In genomic region chr1:31058861-31059351, GRCm38 (mm10) we compare ENCODE assay signal across 15 mouse cellular contexts.
DNase-seq lines count a peak whose midpoint lies in the region; ATAC-seq and TF ChIP-seq lines count a peak whose summit lies in the region.
"Had no signal": no experiment of that assay in that cellular context is flagged by ENCODE, and none has a peak within 500 bp of the region (broad histone marks: within the 10 kb centered on the region; RNA-seq: fewer than 3 reads in every experiment).

No protein-coding gene starts in this region.

- H3K79me2 ChIP-seq in myocyte (ENCODE audit: control insufficient read depth, insufficient read depth): no peaks in the 10 kb centered on the region

- H3K27ac ChIP-seq in hindbrain, embryonic 14.5 days: no peak overlapping the region
- no peak overlapping the region for H3K27ac ChIP-seq in hindbrain, embryonic 12.5 days
- H3K27ac ChIP-seq in midbrain, embryonic 14.5 days (replicated peaks; ENCODE audit: low read depth, low read length): no peak overlapping the region
- no peak overlapping the region for H3K27ac ChIP-seq in midbrain, embryonic 10.5 days (replicated peaks)
- H3K27ac ChIP-seq in brown adipose tissue, adult 24 weeks (replicated peaks; ENCODE audit: low read depth, low read length): peak overlapping the region; percentile 94
- H3K27ac ChIP-seq: forebrain, embryonic 12.5 days; liver, embryonic 15.5 days had no signal

- H3K4me2 ChIP-seq in hindbrain, embryonic 14.5 days (replicated peaks): no peak overlapping the region
- H3K4me2 ChIP-seq in hindbrain, embryonic 12.5 days (replicated peaks): no peak overlapping the region
- no peak overlapping the region for H3K4me2 ChIP-seq in midbrain, embryonic 14.5 days (ENCODE audit: low read length)
- H3K4me2 ChIP-seq in myocyte (ENCODE audit: low read depth): peak overlapping the region; percentile 51
- H3K4me2 ChIP-seq: forebrain, embryonic 12.5 days; liver, embryonic 15.5 days had no signal

- no peak for DNase-seq in hindbrain, embryonic 14.5 days (ENCODE audit: low spot score)
- peak; percentile 3 for DNase-seq in midbrain, embryonic 14.5 days
- DNase-seq in midbrain, embryonic 10.5 days (ENCODE audit: low spot score): no peak
- no peak for DNase-seq in layer of hippocampus, adult 18-20 months (ENCODE audit: low spot score in 2 of 2)
- DNase-seq in heart, postnatal 10 days: no peak
- DNase-seq: cerebellum, adult 8-10 months; gastrocnemius, postnatal 14 days; thymus, postnatal 25 days had no signal

- H3K4me1 ChIP-seq in hindbrain, embryonic 14.5 days (replicated peaks; ENCODE audit: control insufficient read depth, insufficient read depth, low read length): no peaks in the 10 kb centered on the region
- H3K4me1 ChIP-seq in hindbrain, embryonic 12.5 days: no peaks in the 10 kb centered on the region
- H3K4me1 ChIP-seq in midbrain, embryonic 14.5 days (ENCODE audit: control insufficient read depth, insufficient read depth, low read length): no peaks in the 10 kb centered on the region
- no peaks in the 10 kb centered on the region for H3K4me1 ChIP-seq in midbrain, embryonic 10.5 days
- H3K4me1 ChIP-seq in brown adipose tissue, adult 24 weeks (ENCODE audit: control insufficient read depth, insufficient read depth, insufficient read length, low read length): 0 out of 2 replicates have a peak, but pooled peaks cover 2% of the 10 kb centered on the region
- H3K4me1 ChIP-seq: forebrain, embryonic 12.5 days; liver, embryonic 15.5 days; megakaryocyte, embryonic 14.5 days had no signal

- no peaks in the 10 kb centered on the region for H3K27me3 ChIP-seq in hindbrain, embryonic 14.5 days (ENCODE audit: control insufficient read depth, insufficient read depth, low read length)
- H3K27me3 ChIP-seq in hindbrain, embryonic 12.5 days: no peaks in the 10 kb centered on the region
- H3K27me3 ChIP-seq in midbrain, embryonic 14.5 days (ENCODE audit: control insufficient read depth, insufficient read depth, low read length): no peaks in the 10 kb centered on the region
- H3K27me3 ChIP-seq in midbrain, embryonic 10.5 days (ENCODE audit: low read depth, poor library complexity, severe bottlenecking): no peaks in the 10 kb centered on the region
- no peaks in the 10 kb centered on the region for H3K27me3 ChIP-seq in myocyte (ENCODE audit: control insufficient read depth, insufficient read depth, insufficient read length)
- H3K27me3 ChIP-seq: forebrain, embryonic 12.5 days; liver, embryonic 15.5 days; megakaryocyte, embryonic 14.5 days had no signal

- intact Hi-C loops in heart, postnatal 10 days (cut with DNase I): no loop called here

- H3K9ac ChIP-seq in hindbrain, embryonic 14.5 days: no peak overlapping the region
- H3K9ac ChIP-seq in hindbrain, embryonic 12.5 days: no peak overlapping the region
- H3K9ac ChIP-seq in midbrain, embryonic 14.5 days (replicated peaks; ENCODE audit: low read length): no peak overlapping the region
- H3K9ac ChIP-seq: forebrain, embryonic 12.5 days; liver, embryonic 15.5 days had no signal

- WGBS in hindbrain, embryonic 14.5 days: 63% methylated on average over 2 of the region's 2 CpGs
- WGBS in hindbrain, embryonic 12.5 days: 86% methylated on average over 2 of the region's 2 CpGs
- WGBS in midbrain, embryonic 14.5 days: 81% methylated on average over 2 of the region's 2 CpGs
- 91% methylated on average over 2 of the region's 2 CpGs for WGBS in midbrain, embryonic 10.5 days

- H3K4me3 ChIP-seq in hindbrain, embryonic 14.5 days (replicated peaks; ENCODE audit: low read length): no peak overlapping the region
- H3K4me3 ChIP-seq in hindbrain, embryonic 12.5 days: no peak overlapping the region
- no peak overlapping the region for H3K4me3 ChIP-seq in midbrain, embryonic 14.5 days (replicated peaks; ENCODE audit: low read depth, low read length)
- no peak overlapping the region for H3K4me3 ChIP-seq in midbrain, embryonic 10.5 days
- H3K4me3 ChIP-seq in brown adipose tissue, adult 24 weeks (ENCODE audit: insufficient read depth, low read depth, low read length): no peak overlapping the region
- H3K4me3 ChIP-seq in myocyte: no peak overlapping the region
- H3K4me3 ChIP-seq: forebrain, embryonic 12.5 days; liver, embryonic 15.5 days; megakaryocyte, embryonic 14.5 days had no signal

- H3K9me3 ChIP-seq in hindbrain, embryonic 14.5 days (ENCODE audit: control insufficient read depth, low read length): no peaks in the 10 kb centered on the region
- no peaks in the 10 kb centered on the region for H3K9me3 ChIP-seq in hindbrain, embryonic 12.5 days (replicated peaks)
- H3K9me3 ChIP-seq in midbrain, embryonic 14.5 days (ENCODE audit: control insufficient read depth, low read length): no peaks in the 10 kb centered on the region
- no peaks in the 10 kb centered on the region for H3K9me3 ChIP-seq in midbrain, embryonic 10.5 days (replicated peaks)
- H3K9me3 ChIP-seq: forebrain, embryonic 12.5 days; liver, embryonic 15.5 days; megakaryocyte, embryonic 14.5 days had no signal

- no peak for TF ChIP-seq POLR2A in myocyte (IDR thresholded peaks at IDR 0.05; ENCODE audit: insufficient read length, low read depth)

- no peaks in the 10 kb centered on the region for H3K36me3 ChIP-seq in hindbrain, embryonic 14.5 days (replicated peaks; ENCODE audit: control insufficient read depth, insufficient read depth)
- no peaks in the 10 kb centered on the region for H3K36me3 ChIP-seq in hindbrain, embryonic 12.5 days
- no peaks in the 10 kb centered on the region for H3K36me3 ChIP-seq in midbrain, embryonic 14.5 days (ENCODE audit: control insufficient read depth, insufficient read depth, low read length)
- H3K36me3 ChIP-seq in midbrain, embryonic 10.5 days: no peaks in the 10 kb centered on the region
- no peaks in the 10 kb centered on the region for H3K36me3 ChIP-seq in myocyte (ENCODE audit: control insufficient read depth, insufficient read depth)
- H3K36me3 ChIP-seq: forebrain, embryonic 12.5 days; liver, embryonic 15.5 days had no signal

- ATAC-seq in hindbrain, embryonic 14.5 days (ENCODE audit: low FRiP score): peak; percentile 57; the same call in 1 of the 2 replicates
- no peak for ATAC-seq in hindbrain, embryonic 12.5 days (ENCODE audit: low FRiP score)
- ATAC-seq in midbrain, embryonic 14.5 days (ENCODE audit: low FRiP score, low TSS enrichment): no peak
- ATAC-seq: CD4-positive, CD25-positive, alpha-beta regulatory T cell, adult 4 months had no signal

- H3ac ChIP-seq in myocyte (ENCODE audit: control insufficient read depth, insufficient read length): no peak overlapping the region

TF ChIP-seq in myocyte, 11 proteins besides CTCF, POLR2A, EP300 and RAD21:
- TF ChIP-seq TCF12 (IDR thresholded peaks at IDR 0.05; ENCODE audit: insufficient read depth, poor library complexity, severe bottlenecking): no peak
- no peak for TF ChIP-seq TCF3 (IDR thresholded peaks at IDR 0.05; ENCODE audit: insufficient read length, low read depth)
- TF ChIP-seq SRF (IDR thresholded peaks at IDR 0.05; ENCODE audit: control insufficient read depth, insufficient read length, low read depth): no peak
- no peak for TF ChIP-seq MYOD1 (IDR thresholded peaks at IDR 0.05; ENCODE audit: control insufficient read depth in 1 of 3, insufficient read length in 2 of 3, low read depth in 2 of 3)
- TF ChIP-seq CEBPB (IDR thresholded peaks at IDR 0.05; ENCODE audit: insufficient read depth, poor library complexity, severe bottlenecking): no peak
- no peak for TF ChIP-seq MYOG (IDR thresholded peaks at IDR 0.05; ENCODE audit: control insufficient read depth in 1 of 3, insufficient read depth in 1 of 3, insufficient read length in 2 of 3, low read depth in 2 of 3)
- no peak for TF ChIP-seq USF1 (IDR thresholded peaks at IDR 0.05; ENCODE audit: low read depth)
- TF ChIP-seq POLR2AphosphoS2 (IDR thresholded peaks at IDR 0.05; ENCODE audit: insufficient read length, low read depth): no peak
- TF ChIP-seq E2F4 (IDR thresholded peaks at IDR 0.05; ENCODE audit: insufficient read depth): no peak
- no peak for TF ChIP-seq MAX (IDR thresholded peaks at IDR 0.05; ENCODE audit: low read depth)
- no peak for TF ChIP-seq REST (IDR thresholded peaks at IDR 0.05; ENCODE audit: insufficient read depth, insufficient read length)
